Mouse (Mus musculus) c-Kit-positive CD71-negative TER-119-negative erythroid progenitor cells, embryonic 14.5 days (primary cell): Measurements from ENCODE around the gene Fam171a2.

Source experiments
- DNase-seq: peaks from one replicate; pipeline ENCODE4 v3.0.0-alpha.2; 2013; ENCODE audit warnings: low read depth

Gene Fam171a2

DNA sequence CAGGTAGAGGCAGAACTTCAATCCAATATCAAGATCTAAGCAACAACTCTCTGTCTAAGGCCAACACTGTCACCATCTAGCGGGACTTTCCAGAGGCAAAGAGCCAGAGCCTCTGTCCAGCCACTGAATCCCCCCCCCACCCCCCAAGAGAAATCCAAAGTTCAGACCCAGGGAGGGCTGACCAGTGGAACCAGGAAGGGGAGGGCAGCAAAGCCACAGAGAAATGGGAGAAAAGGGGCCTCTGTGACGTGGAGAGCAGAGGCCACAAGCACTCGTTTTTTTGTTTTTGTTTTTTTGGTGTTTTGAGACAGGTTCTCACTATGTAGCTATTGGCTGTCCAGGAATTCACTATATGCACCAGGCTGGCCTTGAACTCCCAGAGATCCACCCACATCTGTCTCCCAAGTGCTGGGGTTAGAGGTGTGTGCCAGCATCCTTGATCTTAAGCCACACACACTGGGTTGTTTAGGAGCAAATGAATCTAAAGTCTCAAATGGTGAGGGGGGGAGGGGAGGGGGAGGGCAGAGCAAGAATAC is 37.6 kb downstream of the Fam171a2 start:
- DNase-seq, result no peak

DNA sequence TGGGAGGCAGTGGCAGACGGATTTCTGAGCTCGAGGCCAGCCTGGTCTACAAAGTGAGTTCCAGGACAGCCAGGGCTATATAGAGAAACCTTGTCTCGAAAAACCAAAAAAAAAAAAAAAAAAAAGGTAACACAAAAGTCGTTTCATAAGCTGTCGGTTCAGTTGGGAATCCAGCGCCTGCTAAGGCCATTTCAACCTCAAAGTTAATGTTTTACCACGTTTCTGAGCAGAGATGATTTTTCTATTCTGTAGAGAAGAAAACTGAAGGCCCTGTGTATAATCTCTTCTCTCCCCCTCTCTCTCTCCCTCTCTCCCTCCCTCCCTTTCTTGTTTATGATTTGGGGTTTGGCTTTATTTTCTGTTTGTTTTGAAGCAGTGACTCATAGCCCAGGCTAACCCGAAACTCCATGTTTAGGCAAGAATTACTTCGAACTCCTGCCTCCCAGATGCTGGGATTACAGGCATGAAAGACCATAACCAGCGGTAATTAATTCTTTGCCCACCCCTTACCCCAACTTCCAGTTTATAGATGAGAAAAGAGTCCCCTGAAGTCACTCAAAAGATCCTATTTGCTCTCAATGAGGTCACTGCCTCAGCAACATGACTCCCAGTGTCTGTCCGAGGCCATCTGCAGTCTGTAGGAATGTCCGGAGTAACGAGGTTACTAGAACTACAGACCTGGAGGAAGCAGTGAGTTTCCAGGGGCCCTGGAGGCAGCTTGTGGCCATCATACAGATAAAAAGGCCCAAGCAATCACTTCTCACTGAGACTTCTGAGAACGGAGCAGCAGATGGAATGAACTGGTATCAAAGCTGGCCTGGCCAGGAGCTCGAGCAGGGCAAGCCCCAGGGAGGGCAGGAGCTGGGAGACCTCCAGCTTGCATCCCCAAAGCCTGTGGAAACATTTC is 38.3 kb downstream of the Fam171a2 start:
- no peak for DNase-seq

DNA sequence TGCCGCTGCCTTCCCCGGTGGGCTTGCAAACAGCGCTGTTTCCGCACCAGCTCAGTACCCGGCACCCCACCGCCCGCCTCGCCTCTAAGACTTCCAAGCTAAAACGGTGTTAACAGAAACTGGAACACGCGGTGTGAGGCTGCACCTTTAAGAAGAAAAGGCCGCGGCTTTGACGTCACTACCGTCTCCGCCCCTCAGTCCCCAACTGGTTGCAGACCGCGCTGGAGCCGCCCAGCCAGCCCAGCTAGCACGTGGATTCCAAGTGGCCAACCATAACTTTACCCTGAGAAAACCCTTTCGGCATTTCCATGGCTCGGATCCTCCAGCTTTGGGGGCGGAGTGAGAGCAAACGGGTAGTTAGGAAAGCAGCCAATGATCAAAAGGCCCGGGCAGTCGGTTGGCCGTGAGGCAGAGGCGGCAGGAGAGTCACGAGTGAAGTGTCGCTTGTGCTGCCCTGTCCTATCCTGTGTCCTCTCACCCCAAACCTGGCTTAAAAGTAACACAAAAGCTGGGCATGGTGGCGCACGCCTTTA is 39.1 kb downstream of the Fam171a2 start:
- peak; percentile 99 for DNase-seq

DNA sequence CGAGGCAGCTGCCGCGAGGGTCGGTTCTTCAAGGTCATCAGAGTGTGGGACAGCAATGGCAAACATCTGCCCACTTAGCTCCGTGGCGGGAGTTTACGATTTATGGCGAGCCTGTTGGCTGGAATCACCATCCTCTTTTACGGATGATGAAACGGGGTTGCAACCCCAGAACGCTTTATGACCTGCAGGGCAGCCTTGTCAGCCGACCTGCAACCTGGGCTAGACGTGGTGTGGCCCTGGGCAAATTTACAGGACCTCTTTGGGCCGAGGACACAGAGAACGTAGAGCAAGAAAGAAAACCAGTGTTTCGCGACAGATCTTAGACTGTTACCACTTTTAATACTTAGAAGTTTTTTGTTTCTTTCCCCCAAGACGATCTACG is 39.7 kb downstream of the Fam171a2 start, which contains the start of gene Slc25a39:
Gene Slc25a39 (minus strand): TSS at position 113 of the 382 bp plus-strand sequence.
- no peak for DNase-seq

DNA sequence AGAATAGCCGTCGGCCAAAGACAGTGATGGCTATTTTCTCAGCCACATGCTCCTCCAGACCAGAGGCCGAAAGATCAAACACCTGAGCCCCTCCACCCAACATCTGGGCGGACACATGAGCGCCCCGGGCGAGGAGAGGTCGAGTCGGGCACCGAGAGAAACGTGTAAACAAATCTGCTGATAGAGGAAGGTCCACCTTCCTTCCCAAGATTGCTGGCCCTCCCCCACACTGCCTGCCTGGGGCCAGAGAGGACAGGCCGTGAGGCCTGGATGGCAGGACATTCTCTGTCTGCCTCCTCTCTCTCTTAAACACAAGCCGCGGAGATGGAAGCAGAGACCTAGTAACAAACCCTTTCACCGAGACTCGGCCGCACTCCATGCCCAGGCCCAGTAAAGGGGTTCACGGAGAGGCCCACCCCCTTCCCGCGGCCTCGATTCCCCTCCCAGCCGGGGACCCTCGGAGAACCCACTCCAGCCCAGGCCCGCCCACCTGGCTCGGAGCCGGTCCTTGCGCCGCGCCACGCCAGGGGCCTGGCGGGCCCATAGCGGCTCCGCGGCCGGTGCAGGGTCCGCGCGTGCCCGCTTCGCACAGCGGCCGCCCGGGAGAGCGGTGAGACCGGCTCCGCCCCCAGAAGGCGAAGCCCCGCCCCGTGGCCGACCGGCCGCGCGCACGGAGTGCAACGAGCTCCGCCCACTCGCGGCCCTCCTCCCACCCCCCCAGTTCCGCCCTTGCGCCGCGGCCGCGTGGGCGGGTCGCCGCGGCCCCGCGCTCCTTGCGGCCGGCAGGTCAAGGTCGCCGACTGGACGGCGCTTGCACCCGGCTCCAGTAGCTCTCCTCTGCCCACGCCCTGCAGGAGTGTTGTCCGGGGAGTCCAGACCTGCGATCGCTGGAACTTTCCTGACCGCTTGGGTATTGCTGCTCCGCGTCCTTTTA is 40.3 kb downstream of the Fam171a2 start:
- peak; percentile 74 for DNase-seq

DNA sequence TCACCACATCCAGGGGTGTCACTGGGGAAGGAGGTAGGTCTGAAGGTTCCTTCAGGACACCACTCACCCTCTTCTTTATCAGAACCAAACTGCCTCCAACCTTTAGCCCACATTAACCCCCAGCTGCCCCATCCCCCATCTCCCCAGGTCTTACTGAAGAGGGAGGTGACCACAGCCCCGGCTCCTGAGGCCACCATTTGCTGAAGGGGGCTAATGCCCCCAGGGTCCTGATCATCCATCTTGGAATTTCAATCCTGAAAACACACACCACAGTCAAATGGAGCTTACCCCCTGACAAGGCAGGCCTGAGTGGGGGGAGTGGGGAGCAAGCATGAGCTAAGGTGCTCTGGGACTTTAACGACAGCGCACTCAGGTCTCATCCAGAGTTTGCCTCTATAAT is 41.1 kb downstream of the Fam171a2 start:
- no peak for DNase-seq

DNA sequence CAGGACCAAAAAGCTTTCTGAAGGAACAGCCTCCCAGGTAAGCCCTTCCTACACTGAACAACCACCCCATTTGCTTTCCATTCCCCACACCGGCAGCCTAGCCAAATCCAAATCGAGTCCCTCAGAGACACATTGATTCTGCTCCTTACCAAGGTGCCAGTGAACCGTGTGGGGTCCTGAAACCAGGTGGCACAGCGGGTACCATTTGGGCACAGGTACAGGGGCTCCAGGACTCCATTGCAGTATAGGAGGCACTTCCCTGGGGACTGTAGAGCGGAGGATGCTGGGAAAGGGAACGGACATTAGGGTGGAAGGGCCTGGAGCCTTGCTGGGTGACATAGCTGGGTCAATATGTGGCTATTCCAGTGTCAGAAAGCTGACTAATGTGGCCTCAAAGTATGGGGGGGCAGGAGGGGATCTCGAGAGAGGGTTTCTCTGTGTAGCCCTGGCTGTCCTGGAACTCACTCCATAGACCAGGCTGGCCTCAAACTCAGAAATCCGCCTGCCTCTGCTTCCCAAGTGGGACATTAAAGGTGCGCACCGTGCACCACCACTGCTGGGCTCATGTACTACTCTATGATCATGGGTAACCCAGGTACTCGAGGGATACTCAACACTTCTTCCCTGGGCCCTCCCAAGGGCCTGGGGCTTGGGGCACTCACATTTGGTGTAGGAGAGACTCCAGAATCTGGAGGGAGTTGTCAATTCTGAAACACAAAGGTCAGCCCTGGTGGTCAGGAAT is 41.8 kb downstream of the Fam171a2 start:
- DNase-seq, result no peak

DNA sequence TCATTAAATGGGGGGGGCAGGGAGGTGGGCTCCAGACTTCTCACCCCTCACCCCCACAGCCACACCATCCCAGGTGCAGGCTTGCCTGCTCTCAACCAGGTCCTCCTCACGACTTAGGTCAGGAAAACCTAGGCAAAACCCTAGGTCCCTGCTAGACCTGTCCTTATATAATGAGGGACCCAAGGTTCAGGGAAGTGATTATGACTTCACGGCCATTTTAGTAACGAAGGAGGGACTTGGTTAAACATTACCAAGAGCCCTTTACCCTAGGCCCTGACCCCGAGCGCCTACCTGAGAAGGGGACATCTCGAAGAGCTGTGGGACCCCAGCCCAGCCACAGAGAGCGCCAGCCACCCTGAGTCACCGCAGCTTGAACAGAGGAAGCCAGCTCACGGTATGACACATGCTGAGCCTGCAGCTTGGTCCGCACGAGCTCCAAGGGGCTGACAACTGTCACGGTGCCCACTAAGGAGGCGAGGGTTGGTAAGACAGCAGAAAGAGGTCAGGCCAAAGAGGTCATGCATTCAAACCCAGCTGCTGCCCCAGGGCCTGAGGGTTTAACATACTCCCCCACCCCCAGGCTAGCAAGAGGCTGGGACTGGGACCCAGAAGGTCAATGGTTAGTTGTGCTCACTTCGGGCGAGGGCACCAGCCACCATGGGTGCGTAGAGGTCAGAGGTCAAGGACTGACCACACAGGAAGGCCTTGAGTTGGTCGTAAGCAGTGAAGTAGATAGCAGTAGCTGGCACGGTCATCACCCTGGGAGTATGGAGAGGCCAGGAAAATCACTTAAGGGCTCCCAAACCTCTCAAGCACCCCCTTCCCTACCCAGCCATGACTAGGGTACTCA is 43.1 kb downstream of the Fam171a2 start:
- no peak for DNase-seq

DNA sequence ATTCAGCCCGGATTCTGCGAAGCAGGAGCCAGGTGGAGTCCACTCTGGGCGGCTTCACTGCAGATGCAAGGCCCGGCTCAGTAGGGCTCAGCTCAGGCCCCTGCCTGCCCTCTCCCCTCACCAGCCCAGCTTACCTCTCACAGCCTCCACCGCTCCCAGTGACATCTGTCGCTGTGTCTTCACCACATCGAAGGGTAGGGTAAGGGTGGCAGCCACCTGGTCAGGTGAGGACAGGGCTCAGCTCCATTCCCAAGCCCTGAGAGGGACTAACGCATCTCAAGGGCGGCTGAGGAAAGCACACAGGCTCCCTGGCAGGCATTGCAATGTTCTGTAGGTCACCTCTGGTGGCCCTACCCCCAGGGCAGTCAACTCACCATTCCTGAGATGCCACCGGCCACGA is 43.8 kb downstream of the Fam171a2 start:
- no peak for DNase-seq

DNA sequence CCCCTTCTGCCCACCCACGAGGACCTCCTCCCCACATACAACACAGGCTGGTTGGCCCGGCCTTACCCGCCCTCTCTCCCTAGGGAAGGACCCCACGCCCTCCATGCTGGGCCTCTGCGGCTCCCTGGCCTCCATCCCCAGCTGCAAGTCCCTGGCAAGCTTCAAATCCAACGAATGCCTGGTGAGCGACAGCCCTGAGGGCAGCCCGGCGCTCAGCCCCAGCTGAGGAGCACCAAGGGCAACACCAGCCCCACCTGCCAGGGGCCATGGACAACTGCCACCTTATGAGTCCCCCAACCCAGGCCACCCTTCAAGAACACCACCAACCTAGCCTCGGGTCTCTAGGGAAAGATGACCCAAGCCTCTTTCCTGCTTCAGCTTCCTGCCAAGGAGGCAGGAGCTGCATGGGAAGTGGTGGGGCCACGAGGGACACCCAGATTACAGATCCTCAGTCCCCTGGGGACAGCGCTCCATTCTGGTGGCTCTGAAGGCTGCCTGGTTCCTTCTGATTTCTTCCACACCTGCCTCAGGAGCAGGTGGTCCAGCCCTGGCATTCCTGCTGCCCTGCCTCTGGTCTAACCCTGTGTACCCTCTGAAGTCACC is 45.5 kb downstream of the Fam171a2 start:
- no peak for DNase-seq

DNA sequence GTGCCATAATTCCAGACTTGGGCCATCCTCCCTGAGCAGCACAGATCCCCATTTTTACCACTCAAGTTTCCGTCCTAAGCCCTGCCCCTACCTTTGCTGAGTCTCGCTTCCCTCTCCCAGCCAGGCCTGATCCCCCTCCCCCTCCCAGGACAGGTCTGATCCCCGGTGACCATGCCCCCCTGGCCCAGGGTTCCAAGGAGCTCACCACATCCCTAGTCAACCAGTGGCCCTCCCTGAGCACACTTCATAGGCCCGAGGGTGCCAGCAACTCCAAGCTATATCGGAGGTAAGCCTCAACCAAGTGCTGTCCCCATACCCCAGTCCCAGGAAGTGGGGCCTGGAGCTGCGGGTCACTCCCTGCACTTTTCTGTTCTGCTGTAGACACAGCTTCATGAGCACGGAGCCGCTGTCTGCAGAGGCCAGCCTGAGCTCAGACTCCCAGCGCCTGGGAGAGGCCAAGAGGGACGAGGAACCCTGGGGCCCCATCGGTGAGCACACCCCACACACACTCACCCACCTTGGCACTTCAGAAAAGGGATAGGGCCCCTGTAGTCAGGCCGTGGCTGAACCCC is 46.9 kb downstream of the Fam171a2 start:
- DNase-seq, result no peak

DNA sequence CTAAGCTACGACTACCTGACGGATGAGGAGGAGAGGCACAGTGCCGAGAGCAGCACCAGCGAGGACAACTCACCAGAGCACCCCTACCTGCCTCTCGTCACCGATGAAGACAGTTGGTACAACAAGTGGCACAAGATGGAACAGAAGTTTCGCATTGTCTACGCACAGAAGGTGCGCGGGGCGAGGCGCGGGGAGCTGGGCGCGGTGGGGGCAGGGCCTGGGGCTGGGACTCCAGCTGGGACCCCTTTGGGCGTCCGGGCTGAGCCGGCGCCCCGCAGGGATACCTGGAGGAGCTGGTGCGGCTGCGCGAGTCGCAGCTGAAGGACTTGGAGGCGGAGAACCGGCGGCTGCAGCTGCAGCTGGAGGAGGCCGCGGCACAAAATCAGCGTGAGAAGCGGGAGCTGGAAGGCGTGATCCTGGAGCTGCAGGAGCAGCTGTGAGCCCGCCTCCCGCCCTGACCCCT is 47.8 kb downstream of the Fam171a2 start:
- no peak for DNase-seq

DNA sequence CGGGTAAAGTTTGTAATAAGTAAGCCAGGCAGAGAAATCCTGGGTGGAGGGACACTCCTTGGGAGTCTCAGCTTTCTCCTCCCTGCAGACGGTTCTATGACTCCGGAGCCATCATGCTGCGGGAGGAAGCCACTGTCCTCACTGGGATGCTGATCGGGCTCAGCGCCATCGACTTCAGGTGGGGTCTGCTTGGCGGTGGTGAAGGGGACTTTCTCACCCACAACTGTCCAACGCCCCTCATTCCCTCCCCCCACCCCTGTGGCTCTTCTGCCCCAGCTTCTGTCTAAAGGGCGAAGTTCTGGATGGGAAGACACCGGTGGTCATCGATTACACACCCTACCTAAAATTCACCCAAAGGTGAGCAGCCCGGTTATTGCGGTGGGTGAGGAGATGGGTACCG is 48.4 kb downstream of the Fam171a2 start:
- DNase-seq, result no peak

DNA sequence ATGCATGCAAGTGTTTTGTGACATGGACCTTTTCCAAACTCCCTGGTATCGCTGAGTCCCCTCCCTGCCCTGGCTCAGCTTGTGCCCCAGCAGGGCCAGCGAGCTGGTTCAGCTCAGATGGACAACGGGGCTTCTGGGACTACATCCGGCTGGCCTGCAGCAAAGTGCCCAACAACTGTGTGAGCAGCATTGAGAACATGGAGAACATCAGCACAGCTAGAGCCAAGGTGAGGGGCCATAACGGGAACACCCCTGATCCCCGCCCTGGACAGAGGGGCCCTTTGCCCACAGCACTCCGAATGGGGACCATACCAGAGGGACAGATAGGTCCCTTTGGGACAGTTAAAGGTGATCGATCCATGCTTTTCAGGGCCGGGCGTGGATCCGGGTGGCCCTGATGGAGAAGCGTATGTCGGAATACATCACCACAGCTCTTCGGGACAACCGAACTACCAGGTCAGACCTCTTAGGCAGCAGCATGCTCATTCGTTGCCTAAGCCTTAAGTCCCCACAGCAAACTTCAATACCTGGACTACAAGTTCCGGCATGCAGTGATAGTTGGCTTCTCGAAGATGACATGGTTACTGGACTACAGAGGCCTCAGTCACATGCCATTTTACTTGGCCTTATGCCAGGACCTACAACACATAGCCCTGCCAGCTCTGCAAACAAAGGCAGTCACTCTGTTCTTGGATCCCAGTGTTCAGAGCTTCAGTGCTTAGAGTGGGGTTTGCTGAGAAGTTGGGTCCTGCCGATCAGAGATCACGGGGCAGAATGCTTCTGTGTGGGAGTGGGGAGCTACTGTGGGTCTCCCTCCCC is 49.3 kb downstream of the Fam171a2 start:
- no peak for DNase-seq

DNA sequence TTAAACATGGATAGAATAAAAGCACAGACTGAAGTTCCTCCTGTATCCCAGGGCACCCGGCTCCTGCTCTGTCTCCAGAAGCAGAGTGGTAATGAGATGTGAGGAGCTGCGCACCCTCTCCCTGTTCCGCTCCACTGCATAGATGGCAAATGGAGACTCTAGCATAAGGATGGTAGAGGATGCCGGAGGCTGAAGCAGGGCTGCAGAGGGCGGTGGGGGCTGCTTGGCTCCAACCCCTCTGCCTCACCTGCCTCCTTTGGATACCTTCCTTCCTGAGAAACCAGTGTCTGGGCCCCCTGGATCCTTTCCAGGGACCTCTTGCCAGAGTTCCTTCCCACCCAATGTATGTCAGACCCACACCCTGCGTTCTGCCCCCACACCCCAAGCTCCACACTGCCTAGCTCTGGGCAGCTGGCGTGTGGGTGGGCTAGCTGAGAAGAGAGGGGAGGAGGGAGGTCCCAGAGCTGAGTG is 50.8 kb downstream of the Fam171a2 start:
- no peak for DNase-seq

DNA sequence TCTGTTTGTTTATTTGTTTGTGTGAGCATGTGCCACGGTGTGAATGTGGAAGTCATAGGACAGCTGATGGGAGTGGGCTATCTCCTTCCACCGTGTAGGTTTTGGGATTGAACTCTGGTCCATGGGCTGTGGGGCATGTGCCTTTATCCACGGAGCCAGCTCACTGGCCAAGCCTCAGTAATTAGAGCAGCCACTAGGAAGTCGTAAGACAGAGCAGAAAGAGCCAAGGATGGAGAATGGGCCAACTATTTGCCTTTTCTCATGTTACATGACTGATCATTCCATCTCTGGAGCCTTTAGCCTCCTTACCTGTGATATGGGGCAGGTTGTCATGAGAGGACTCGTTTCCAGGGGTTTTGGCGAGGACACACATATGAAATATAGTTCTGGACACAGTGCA is 51.2 kb downstream of the Fam171a2 start:
- no peak for DNase-seq

DNA sequence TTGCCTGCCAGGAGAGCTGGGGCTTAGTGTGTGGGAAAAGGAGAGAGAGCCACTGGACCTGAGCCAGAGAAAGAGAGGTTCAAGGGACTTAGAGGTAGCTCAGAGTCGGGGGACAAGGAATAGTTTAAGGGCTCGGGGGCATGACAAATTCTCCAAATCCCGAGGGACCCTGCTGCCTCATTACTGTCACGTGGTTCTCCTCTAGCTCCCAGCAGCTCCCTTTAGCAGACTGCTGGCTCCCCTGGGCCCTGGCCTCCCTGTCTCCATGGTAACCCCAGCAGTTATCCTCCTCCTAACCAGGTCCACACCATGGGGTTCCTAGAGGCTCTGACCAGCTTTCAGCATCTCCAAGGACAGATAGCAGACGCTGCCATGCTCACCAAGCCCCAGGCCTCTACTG is 52.2 kb downstream of the Fam171a2 start:
- DNase-seq, result no peak

DNA sequence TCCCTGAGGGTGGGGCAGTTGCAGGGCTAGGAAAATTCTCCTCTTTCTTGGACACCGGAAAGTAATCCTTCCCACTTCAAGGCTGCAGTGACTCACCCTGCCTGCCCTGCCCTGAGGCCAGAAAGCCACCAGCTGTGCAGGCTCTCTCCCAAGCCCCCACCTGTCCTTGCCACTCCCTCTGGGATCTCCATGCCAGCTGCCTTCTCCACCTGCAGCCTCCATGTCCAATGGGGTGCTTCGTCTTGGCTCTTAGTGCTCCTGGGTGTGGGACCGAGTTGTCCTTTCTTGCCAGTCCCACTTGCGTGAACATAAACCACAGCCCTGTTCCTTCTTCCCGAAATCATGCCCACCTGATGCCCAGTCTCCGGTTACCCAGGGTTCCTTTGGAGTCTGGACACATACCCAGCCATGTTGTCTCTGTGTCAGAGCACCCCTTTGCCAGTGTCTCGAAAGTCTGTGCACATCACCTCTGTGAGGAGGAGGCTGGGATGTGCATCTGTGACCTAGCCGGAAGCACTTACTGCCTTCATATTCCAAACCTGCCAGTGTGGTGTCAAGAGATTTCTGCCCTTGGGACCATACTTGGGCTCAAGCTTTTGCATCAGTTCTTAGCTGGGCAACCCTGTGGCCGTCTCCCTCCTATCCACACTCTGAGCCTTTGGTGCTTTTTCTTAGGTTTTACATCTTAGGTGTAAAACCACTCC is 52.9 kb downstream of the Fam171a2 start:
- DNase-seq, result no peak
